In the genomic region with DNA sequence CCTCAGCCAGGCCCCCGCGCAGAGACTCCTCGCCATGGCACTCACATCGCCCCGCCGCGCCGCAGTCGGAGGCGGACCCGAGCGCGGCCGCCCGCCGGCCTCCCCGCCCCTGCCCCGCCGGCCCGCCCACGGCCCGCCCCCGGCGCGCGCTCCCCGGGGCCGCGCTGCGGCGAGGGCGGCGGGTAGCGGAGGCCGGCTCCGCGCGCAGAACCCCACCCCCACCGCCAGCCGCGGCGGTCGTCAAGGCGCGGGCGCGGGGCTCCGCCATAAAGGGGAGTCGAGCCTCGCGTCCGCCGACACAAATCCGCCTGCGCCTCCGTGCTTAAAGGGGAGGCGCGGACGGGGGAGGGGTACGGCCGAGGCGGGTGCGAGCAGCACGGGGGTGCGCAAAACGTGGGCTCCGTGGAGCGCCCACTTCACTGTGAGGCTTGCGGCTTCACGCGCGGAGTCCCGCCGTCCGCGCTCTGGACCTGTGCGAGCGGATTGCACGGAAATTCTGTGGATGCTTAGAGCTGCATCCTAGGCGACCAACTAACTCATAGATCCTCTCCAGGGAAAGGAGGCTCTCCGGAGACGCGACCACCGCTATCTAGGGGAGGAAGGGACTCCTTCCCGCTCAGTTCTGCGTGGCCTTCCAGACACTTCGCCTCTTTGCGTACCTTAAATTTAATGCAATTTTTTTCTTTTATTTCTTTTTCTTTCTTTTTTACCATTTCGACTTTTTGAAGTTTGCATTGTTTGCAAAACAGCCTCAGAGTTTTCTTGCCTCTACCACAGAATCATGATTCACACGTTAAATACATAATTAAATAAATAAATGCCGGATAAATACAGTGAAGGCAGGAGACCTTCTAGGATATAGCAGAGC, we compare ENCODE assay signal across 8 mouse cellular contexts. TPM values are rescaled to one million over a fixed set of nuclear protein-coding genes. Genes with fewer than 3 reads are reported as not detected.
DNase-seq lines count a peak whose midpoint lies in the region; ATAC-seq and TF ChIP-seq lines count a peak whose summit lies in the region.

Gene Fam69a (minus strand): TSS at position 119 of the 868 bp plus-strand sequence.

- peak; percentile 89 for ATAC-seq in embryonic facial prominence, embryonic 11.5 days (replicated peaks; ENCODE audit: insufficient number of reproducible peaks, low FRiP score, low TSS enrichment, low read depth)
- ATAC-seq in limb, embryonic 13.5 days (ENCODE audit: low FRiP score, low read depth): peak; percentile 95
- peak; percentile 93 for ATAC-seq in midbrain, embryonic 14.5 days (ENCODE audit: low FRiP score, low TSS enrichment)

- peak within 1 kb of the TSS; percentile 81 for H3K27ac ChIP-seq in embryonic facial prominence, embryonic 11.5 days (replicated peaks; ENCODE audit: low read depth, low read length)
- H3K27ac ChIP-seq in kidney, adult 2 months (ENCODE audit: insufficient read depth, low read depth, low read length): peak within 1 kb of the TSS; percentile 32
- peak within 1 kb of the TSS; percentile 86 for H3K27ac ChIP-seq in limb, embryonic 13.5 days
- H3K27ac ChIP-seq in midbrain, embryonic 14.5 days (replicated peaks; ENCODE audit: low read depth, low read length): peak within 1 kb of the TSS; percentile 97

- H3K4me2 ChIP-seq in embryonic facial prominence, embryonic 11.5 days (ENCODE audit: low read depth, low read length): peak within 1 kb of the TSS; percentile 83
- peak within 1 kb of the TSS; percentile 79 for H3K4me2 ChIP-seq in limb, embryonic 13.5 days (replicated peaks)
- peak within 1 kb of the TSS; percentile 61 for H3K4me2 ChIP-seq in midbrain, embryonic 14.5 days (ENCODE audit: low read length)

- no peaks in the 10 kb centered on the region for H3K36me3 ChIP-seq in embryonic facial prominence, embryonic 11.5 days (replicated peaks; ENCODE audit: control insufficient read depth, insufficient read depth, low read depth, low read length)
- no peaks in the 10 kb centered on the region for H3K36me3 ChIP-seq in kidney, adult 2 months (ENCODE audit: control insufficient read depth, insufficient read depth, low read length)
- H3K36me3 ChIP-seq in limb, embryonic 13.5 days: no peaks in the 10 kb centered on the region
- no peaks in the 10 kb centered on the region for H3K36me3 ChIP-seq in midbrain, embryonic 14.5 days (ENCODE audit: control insufficient read depth, insufficient read depth, low read length)

- H3K27me3 ChIP-seq in embryonic facial prominence, embryonic 11.5 days (ENCODE audit: control insufficient read depth, insufficient read depth, low read length): no peaks in the 10 kb centered on the region
- H3K27me3 ChIP-seq in kidney, adult 2 months (replicated peaks; ENCODE audit: control insufficient read depth, insufficient read depth, low read length): no peaks in the 10 kb centered on the region
- no peaks in the 10 kb centered on the region for H3K27me3 ChIP-seq in limb, embryonic 13.5 days
- no peaks in the 10 kb centered on the region for H3K27me3 ChIP-seq in midbrain, embryonic 14.5 days (ENCODE audit: control insufficient read depth, insufficient read depth, low read length)

- peak; percentile 61 for DNase-seq in kidney, adult 11 months
- no peak for DNase-seq in kidney, adult 18-20 months
- DNase-seq in embryonic facial prominence, embryonic 11.5 days (ENCODE audit: low spot score): peak; percentile 94
- DNase-seq in heart, adult 11 months: peak; percentile 99
- DNase-seq in kidney, adult 2 months: peak; percentile 77
- peak; percentile 98 for DNase-seq in midbrain, embryonic 14.5 days
- DNase-seq in spleen, adult 12 weeks (ENCODE audit: low spot score): peak; percentile 71

- TF ChIP-seq CTCF in kidney, adult 2 months (conservative IDR thresholded peaks at IDR 0.05; ENCODE audit: insufficient read depth, insufficient read length, low read depth, low read length): no peak

- H3K9ac ChIP-seq in embryonic facial prominence, embryonic 11.5 days (replicated peaks; ENCODE audit: low read length): peak within 1 kb of the TSS; percentile 76
- H3K9ac ChIP-seq in limb, embryonic 13.5 days: peak within 1 kb of the TSS; percentile 82
- peak within 1 kb of the TSS; percentile 90 for H3K9ac ChIP-seq in midbrain, embryonic 14.5 days (replicated peaks; ENCODE audit: low read length)

- peak within 1 kb of the TSS; percentile 80 for H3K4me3 ChIP-seq in embryonic facial prominence, embryonic 11.5 days (ENCODE audit: low read depth, low read length)
- H3K4me3 ChIP-seq in kidney, adult 2 months (ENCODE audit: insufficient read depth, low read depth, low read length): peak within 1 kb of the TSS; percentile 88
- peak within 1 kb of the TSS; percentile 82 for H3K4me3 ChIP-seq in limb, embryonic 13.5 days
- H3K4me3 ChIP-seq in midbrain, embryonic 14.5 days (replicated peaks; ENCODE audit: low read depth, low read length): peak within 1 kb of the TSS; percentile 85

- no peaks in the 10 kb centered on the region for H3K4me1 ChIP-seq in embryonic facial prominence, embryonic 11.5 days (ENCODE audit: control insufficient read depth, insufficient read depth, low read length)
- H3K4me1 ChIP-seq in kidney, adult 2 months (ENCODE audit: control insufficient read depth, insufficient read depth, low read length): peaks cover 12% of the 10 kb centered on the region
- 0 out of 2 replicates have a peak, but pooled peaks cover 12% of the 10 kb centered on the region for H3K4me1 ChIP-seq in limb, embryonic 13.5 days
- H3K4me1 ChIP-seq in midbrain, embryonic 14.5 days (ENCODE audit: control insufficient read depth, insufficient read depth, low read length): 0 out of 2 replicates have a peak, but pooled peaks cover 10% of the 10 kb centered on the region

- whole genome bisulfite sequencing in embryonic facial prominence, embryonic 11.5 days: under 1% methylated on average over 69 of the region's 91 CpGs
- WGBS in kidney, adult 2 months: under 1% methylated on average over 76 of the region's 91 CpGs
- under 1% methylated on average over 65 of the region's 91 CpGs for WGBS in limb, embryonic 13.5 days
- under 1% methylated on average over 82 of the region's 91 CpGs for WGBS in midbrain, embryonic 14.5 days

- no peaks in the 10 kb centered on the region for H3K9me3 ChIP-seq in embryonic facial prominence, embryonic 11.5 days (replicated peaks; ENCODE audit: control insufficient read depth, low read length)
- H3K9me3 ChIP-seq in limb, embryonic 13.5 days: no peaks in the 10 kb centered on the region
- H3K9me3 ChIP-seq in midbrain, embryonic 14.5 days (ENCODE audit: control insufficient read depth, low read length): no peaks in the 10 kb centered on the region

- TF ChIP-seq POLR2A in kidney, adult 2 months (IDR thresholded peaks at IDR 0.05; ENCODE audit: low read depth, low read length): no peak

RNA-seq across cellular contexts. Expression of gene Fam69a, which starts in this region (rescaled TPM):
- polyA plus RNA-seq in embryonic facial prominence, embryonic 11.5 days (2014; fragmentation: Nextera tagmentation; extraction: Ambion mirVana): 22.1 and 24.3 TPM in 2 replicates
- polyA plus RNA-seq in kidney, adult 2 months (2012; rRNA removed): 4.4 and 7.0 TPM in 2 replicates
- 30.9 and 31.7 TPM in 2 replicates for polyA plus RNA-seq in limb, embryonic 13.5 days (2015; fragmentation: Nextera tagmentation; extraction: Ambion mirVana)
- 48.5 and 53.9 TPM in 2 replicates for polyA plus RNA-seq in midbrain, embryonic 14.5 days (2014; fragmentation: Nextera tagmentation; extraction: Ambion mirVana)

Comparison
In these comparisons a context has a peak if more than half of its experiments do, and no peak if none do; other contexts are left out.
1. H3K27ac ChIP-seq: peak in every context shown above with its lines; median percentile 97 in midbrain, embryonic 14.5 days; 86 in limb, embryonic 13.5 days; 81 in embryonic facial prominence, embryonic 11.5 days; 32 in kidney, adult 2 months.